Mouse (Mus musculus): ENCODE data around the gene Olfr509. TPM values are rescaled to one million over a fixed set of nuclear protein-coding genes. Genes with fewer than 3 reads are reported as not detected.

The Olfr509 gene
- not detected for polyA plus RNA-seq (2014; fragmentation: Illumina TruSeq; extraction: RNeasy Lipid Tissue Mini Kit (QIAGEN cat#74804); ENCODE audit: low read depth, low replicate concordance)

DNA sequence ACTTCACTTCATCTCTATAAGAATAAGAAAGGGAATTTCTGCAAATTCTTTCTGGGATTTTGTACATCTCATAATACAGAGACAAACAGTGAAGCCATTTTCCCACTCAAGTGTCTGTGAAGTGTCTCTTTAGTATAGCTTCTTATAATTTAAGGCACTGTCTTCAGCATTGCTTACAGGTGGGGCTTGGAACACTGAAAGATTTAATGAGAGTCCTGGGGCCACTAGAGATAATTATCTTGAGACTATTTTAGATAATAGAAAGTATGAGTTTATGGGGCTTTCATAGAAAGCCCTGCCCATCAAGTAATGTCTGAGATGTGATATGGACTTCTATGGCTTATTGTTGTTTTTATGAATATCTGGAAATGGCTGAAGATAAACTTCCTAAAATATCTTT lies at the start of gene Olfr509:
Olfr509 (minus strand) TSS at position 101 of the 400 bp plus-strand sequence.

DNA sequence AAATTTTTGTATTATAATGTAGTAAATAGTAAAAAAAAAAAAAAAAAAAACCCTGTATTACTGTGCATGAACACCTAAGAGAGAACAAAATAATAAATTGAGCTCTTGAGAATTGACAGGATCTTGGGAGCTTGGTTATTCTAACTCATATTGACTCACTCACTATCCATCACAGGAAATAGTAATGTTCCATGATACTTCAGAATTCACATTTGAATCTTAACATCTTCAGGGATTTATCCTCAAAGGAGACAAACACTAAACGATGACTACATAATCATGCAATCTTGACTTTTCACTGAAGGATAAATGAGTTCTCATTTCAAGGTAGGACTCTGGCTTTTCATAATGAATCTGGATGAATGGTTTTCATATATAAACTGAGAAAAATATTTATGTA lies 14.4 kb upstream of the Olfr509 start, which contains the start of gene Olfr510:
Olfr510 (plus strand) TSS at position 301 of the 400 bp plus-strand sequence.

DNA sequence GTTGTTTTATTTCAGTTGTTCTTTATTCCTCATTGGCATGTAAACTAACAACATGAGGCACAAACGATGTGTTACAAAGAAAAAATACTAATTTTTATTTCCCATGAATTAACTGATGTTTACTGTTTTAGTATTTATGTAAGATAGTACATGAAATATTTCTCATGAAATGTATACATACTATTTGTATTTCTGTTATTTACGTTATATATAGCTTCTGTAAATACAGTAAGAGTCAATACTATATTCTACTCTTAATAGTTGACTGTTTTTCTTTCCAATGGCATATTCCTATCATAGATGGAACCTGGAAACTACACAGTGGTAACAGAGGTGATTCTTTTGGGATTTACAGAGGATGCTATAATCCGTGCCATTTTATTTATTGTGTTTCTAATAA lies 22.0 kb downstream of the Olfr509 start, which contains the start of gene Olfr508:
Olfr508 (plus strand) TSS at position 301 of the 400 bp plus-strand sequence.

DNA sequence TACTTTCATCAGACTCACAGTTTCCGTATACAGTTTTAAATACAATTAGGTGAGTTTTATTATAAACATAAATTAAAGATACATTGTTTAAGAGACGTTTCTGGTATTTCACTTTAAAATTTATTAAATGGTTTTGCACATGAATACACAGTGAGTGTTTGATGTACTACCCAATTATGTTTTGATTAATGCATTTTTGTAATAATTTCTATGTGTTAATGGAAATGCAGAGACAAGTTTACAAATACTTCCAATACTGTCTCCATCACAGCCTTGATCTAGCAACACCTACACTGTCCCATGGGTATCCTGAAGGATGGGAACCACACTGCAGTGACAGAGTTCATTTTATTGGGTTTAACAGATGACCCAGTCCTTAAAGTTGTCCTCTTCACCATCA lies 30.2 kb downstream of the Olfr509 start, which contains the start of gene Olfr507:
Olfr507 (plus strand) TSS at position 301 of the 400 bp plus-strand sequence.

DNA sequence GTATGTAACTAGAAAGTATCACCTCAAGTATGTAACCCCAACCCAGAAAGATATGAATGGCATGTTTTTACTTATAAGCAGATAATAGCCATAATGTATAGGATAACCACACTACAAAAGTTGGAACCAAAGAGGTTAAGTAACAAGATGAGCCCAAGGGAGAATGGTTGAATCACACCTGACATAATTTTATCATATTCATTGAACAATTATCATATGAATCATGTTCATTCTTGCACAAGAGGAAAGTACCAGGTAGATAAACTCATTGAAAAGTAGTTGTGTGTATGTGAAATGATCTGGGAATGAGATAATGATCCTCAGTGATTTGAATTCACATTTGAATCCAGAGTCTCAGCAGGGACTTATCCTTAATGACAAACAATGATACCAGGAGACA lies 41.2 kb downstream of the Olfr509 start, which contains the start of gene Olfr506:
Olfr506 (plus strand) TSS at position 301 of the 400 bp plus-strand sequence.

Other genes with a start within 250 kb of the Olfr509 start
- gene Olfr497, start 231.5 kb downstream of the Olfr509 start, polyA plus RNA-seq (2014; fragmentation: Illumina TruSeq; extraction: RNeasy Lipid Tissue Mini Kit (QIAGEN cat#74804); ENCODE audit: low read depth, low replicate concordance), result not detected
- gene Olfr498, start 186.6 kb downstream of the Olfr509 start, polyA plus RNA-seq (2014; fragmentation: Illumina TruSeq; extraction: RNeasy Lipid Tissue Mini Kit (QIAGEN cat#74804); ENCODE audit: low read depth, low replicate concordance), result not detected
- gene Olfr502, start 126.8 kb downstream of the Olfr509 start, polyA plus RNA-seq (2014; fragmentation: Illumina TruSeq; extraction: RNeasy Lipid Tissue Mini Kit (QIAGEN cat#74804); ENCODE audit: low read depth, low replicate concordance), result not detected
- gene Olfr503, start 107.4 kb downstream of the Olfr509 start, polyA plus RNA-seq (2014; fragmentation: Illumina TruSeq; extraction: RNeasy Lipid Tissue Mini Kit (QIAGEN cat#74804); ENCODE audit: low read depth, low replicate concordance), result not detected
- not detected for gene Olfr504, start 86.1 kb downstream of the Olfr509 start, polyA plus RNA-seq (2014; fragmentation: Illumina TruSeq; extraction: RNeasy Lipid Tissue Mini Kit (QIAGEN cat#74804); ENCODE audit: low read depth, low replicate concordance)
- not detected for gene Olfr506, start 41.1 kb downstream of the Olfr509 start, polyA plus RNA-seq (2014; fragmentation: Illumina TruSeq; extraction: RNeasy Lipid Tissue Mini Kit (QIAGEN cat#74804); ENCODE audit: low read depth, low replicate concordance)
- not detected for gene Olfr507, start 30.1 kb downstream of the Olfr509 start, polyA plus RNA-seq (2014; fragmentation: Illumina TruSeq; extraction: RNeasy Lipid Tissue Mini Kit (QIAGEN cat#74804); ENCODE audit: low read depth, low replicate concordance)
- gene Olfr508, start 21.9 kb downstream of the Olfr509 start, polyA plus RNA-seq (2014; fragmentation: Illumina TruSeq; extraction: RNeasy Lipid Tissue Mini Kit (QIAGEN cat#74804); ENCODE audit: low read depth, low replicate concordance), result not detected
- gene Olfr510, start 14.5 kb upstream of the Olfr509 start, polyA plus RNA-seq (2014; fragmentation: Illumina TruSeq; extraction: RNeasy Lipid Tissue Mini Kit (QIAGEN cat#74804); ENCODE audit: low read depth, low replicate concordance), result not detected
- gene Olfr512, start 61.4 kb upstream of the Olfr509 start, polyA plus RNA-seq (2014; fragmentation: Illumina TruSeq; extraction: RNeasy Lipid Tissue Mini Kit (QIAGEN cat#74804); ENCODE audit: low read depth, low replicate concordance), result not detected
- gene Olfr513, start 99.1 kb upstream of the Olfr509 start, polyA plus RNA-seq (2014; fragmentation: Illumina TruSeq; extraction: RNeasy Lipid Tissue Mini Kit (QIAGEN cat#74804); ENCODE audit: low read depth, low replicate concordance), result not detected
- not detected for gene Olfr514, start 174.1 kb upstream of the Olfr509 start, polyA plus RNA-seq (2014; fragmentation: Illumina TruSeq; extraction: RNeasy Lipid Tissue Mini Kit (QIAGEN cat#74804); ENCODE audit: low read depth, low replicate concordance)
- not detected for gene Olfr516, start 198.6 kb upstream of the Olfr509 start, polyA plus RNA-seq (2014; fragmentation: Illumina TruSeq; extraction: RNeasy Lipid Tissue Mini Kit (QIAGEN cat#74804); ENCODE audit: low read depth, low replicate concordance)
- gene Olfr517, start 220.5 kb upstream of the Olfr509 start, polyA plus RNA-seq (2014; fragmentation: Illumina TruSeq; extraction: RNeasy Lipid Tissue Mini Kit (QIAGEN cat#74804); ENCODE audit: low read depth, low replicate concordance), result not detected
- gene Olfr518, start 233.1 kb upstream of the Olfr509 start, polyA plus RNA-seq (2014; fragmentation: Illumina TruSeq; extraction: RNeasy Lipid Tissue Mini Kit (QIAGEN cat#74804); ENCODE audit: low read depth, low replicate concordance), result not detected
- gene Olfr519, start 242.5 kb upstream of the Olfr509 start, polyA plus RNA-seq (2014; fragmentation: Illumina TruSeq; extraction: RNeasy Lipid Tissue Mini Kit (QIAGEN cat#74804); ENCODE audit: low read depth, low replicate concordance), result not detected